Mouse (Mus musculus) heart, embryonic 13.5 days (tissue): ENCODE measurements around the gene Mbd4. TPM values are rescaled to one million over a fixed set of nuclear protein-coding genes. Genes with fewer than 3 reads are reported as not detected.
A peak's percentile ranks its signal among the peaks of the same experiment; 100 is the strongest.

Experiments
- ATAC-seq: fragments of 200-750 bp; cut with Nextera tagmentation; 2 replicates; pipeline ENCODE4 v1.8.0; 2017; ENCODE audit warnings: moderate TSS enrichment; ENCODE audit not compliant: insufficient number of reproducible peaks, low FRiP score, low TSS enrichment; ENCODE audit errors: extremely low read depth
- H3K27ac ChIP-seq: fragments of 300-500 bp; sonication (generic); replicated peaks from 2 replicates; pipeline ENCODE4 v1.5.1; 2015; ENCODE audit warnings: moderate library complexity, mild to moderate bottlenecking, inconsistent platforms
- H3K27me3 ChIP-seq: fragments of 300-500 bp; sonication (generic); replicated peaks from 2 replicates; pipeline ENCODE4 v1.6.1; 2015; ENCODE audit warnings: mild to moderate bottlenecking, inconsistent platforms
- H3K36me3 ChIP-seq: fragments of 300-500 bp; sonication (generic); 2 replicates; pipeline ENCODE4 v1.6.1; 2015; ENCODE audit warnings: mild to moderate bottlenecking, inconsistent platforms
- H3K4me1 ChIP-seq: fragments of 300-500 bp; sonication (generic); 2 replicates; pipeline ENCODE4 v1.6.1; 2015; ENCODE audit warnings: inconsistent platforms
- H3K4me2 ChIP-seq: fragments of 300-500 bp; sonication (generic); 2 replicates; pipeline ENCODE4 v1.6.1; 2015; ENCODE audit warnings: inconsistent platforms, mild to moderate bottlenecking, moderate library complexity
- H3K4me3 ChIP-seq: fragments of 300-500 bp; sonication (generic); 2 replicates; pipeline ENCODE4 v1.5.1; 2015; ENCODE audit warnings: moderate library complexity, mild to moderate bottlenecking, inconsistent platforms
- H3K9ac ChIP-seq: fragments of 300-500 bp; sonication (generic); 2 replicates; pipeline ENCODE4 v1.6.1; 2015; ENCODE audit warnings: inconsistent platforms, mild to moderate bottlenecking, moderate library complexity
- H3K9me3 ChIP-seq: fragments of 300-500 bp; sonication (generic); 2 replicates; pipeline ENCODE4 v1.6.1; 2016; ENCODE audit warnings: inconsistent platforms
- WGBS: fragments of 180-500 bp; shearing (Covaris S2); methylation state at CpG from one replicate; pipeline ENCODE4 v1.1.7; 2015; ENCODE audit warnings: mixed read lengths; 5-methylcytosine and 5-hydroxymethylcytosine counted together
- polyA plus RNA-seq: library from polyadenylated mRNA; unstranded; fragments of >200 nt; fragmentation: Nextera tagmentation; extraction: Ambion mirVana; gene quantifications from 2 replicates; pipeline ENCODE4 v1.2.1, GENCODE M21; 2015

The Mbd4 gene
- polyA plus RNA-seq, 1 experiment from 2014 or later = 8.7 TPM

- peaks cover 44% of the 10 kb centered on the region for H3K36me3 ChIP-seq
- H3K4me2 ChIP-seq = peak overlapping the region; percentile 73
- WGBS = under 1% methylated on average over 22 of the region's 22 CpGs
- H3K9ac ChIP-seq = peak overlapping the region; percentile 98
- peak overlapping the region; percentile 90 for H3K4me3 ChIP-seq
- no peaks in the 10 kb centered on the region for H3K9me3 ChIP-seq
- ATAC-seq = no peak
- H3K27me3 ChIP-seq = no peaks in the 10 kb centered on the region
- H3K4me1 ChIP-seq = peaks cover 30% of the 10 kb centered on the region
- H3K27ac ChIP-seq = peak overlapping the region; percentile 96
Observed at GRCm38 (mm10) chr6:115808196-115808487, 45.0 kb downstream of the Mbd4 start.

GRCm38 (mm10) chr6:115807464-115808195 lies 45.5 kb downstream of the Mbd4 start:
- Histone ChIP-seq H3K4me2 (peak overlapping the region; percentile 73), H3K27ac (peak overlapping the region; percentile 96), H3K4me3 (peak overlapping the region; percentile 90), H3K9ac (peak overlapping the region; percentile 98), H3K4me1 (peaks cover 30% of the 10 kb centered on the region), H3K9me3 (no peaks in the 10 kb centered on the region), H3K36me3 (peaks cover 49% of the 10 kb centered on the region), H3K27me3 (no peaks in the 10 kb centered on the region)
- no peak for ATAC-seq
- WGBS = 2% methylated on average over 15 of the region's 15 CpGs

GRCm38 (mm10) chr6:115804432-115805192 lies 48.6 kb downstream of the Mbd4 start:
- Histone ChIP-seq H3K27me3 (no peaks in the 10 kb centered on the region), H3K36me3 (peaks cover 78% of the 10 kb centered on the region), H3K9me3 (no peaks in the 10 kb centered on the region), H3K4me2 (no peak overlapping the region), H3K27ac (no peak overlapping the region), H3K4me1 (peaks cover 30% of the 10 kb centered on the region), H3K4me3 (no peak overlapping the region), H3K9ac (no peak overlapping the region)
- WGBS = 63% methylated on average over 10 of the region's 10 CpGs
- no peak for ATAC-seq

- 41% methylated on average over 16 of the region's 16 CpGs for WGBS
- ATAC-seq = no peak
- Histone ChIP-seq H3K4me1 (peaks cover 30% of the 10 kb centered on the region), H3K9me3 (no peaks in the 10 kb centered on the region), H3K4me2 (no peak overlapping the region), H3K9ac (no peak overlapping the region), H3K4me3 (no peak overlapping the region), H3K36me3 (peaks cover 87% of the 10 kb centered on the region), H3K27me3 (no peaks in the 10 kb centered on the region), H3K27ac (no peak overlapping the region)
Observed at GRCm38 (mm10) chr6:115803541-115804382, 49.4 kb downstream of the Mbd4 start.

GRCm38 (mm10) chr6:115801811-115802210 lies 51.4 kb downstream of the Mbd4 start:
- no peak overlapping the region for H3K4me2 ChIP-seq
- H3K4me1 ChIP-seq = peaks cover 20% of the 10 kb centered on the region
- H3K27me3 ChIP-seq = no peaks in the 10 kb centered on the region
- no peak overlapping the region for H3K4me3 ChIP-seq
- no peak overlapping the region for H3K27ac ChIP-seq
- H3K9me3 ChIP-seq = no peaks in the 10 kb centered on the region
- peaks cover 99% of the 10 kb centered on the region for H3K36me3 ChIP-seq
- 96% methylated on average over 3 of the region's 3 CpGs for WGBS
- no peak for ATAC-seq
- no peak overlapping the region for H3K9ac ChIP-seq

GRCm38 (mm10) chr6:115792691-115793215 lies 60.4 kb downstream of the Mbd4 start:
- no peaks in the 10 kb centered on the region for H3K27me3 ChIP-seq
- H3K9me3 ChIP-seq = no peaks in the 10 kb centered on the region
- ATAC-seq = no peak
- 0 out of 2 replicates have a peak overlapping the region, but pooled peaks have one; percentile 28 for H3K9ac ChIP-seq
- no peak overlapping the region for H3K4me2 ChIP-seq
- no peak overlapping the region for H3K27ac ChIP-seq
- H3K36me3 ChIP-seq = peaks cover 100% of the 10 kb centered on the region
- no peak overlapping the region for H3K4me3 ChIP-seq
- peaks cover 18% of the 10 kb centered on the region for H3K4me1 ChIP-seq
- 86% methylated on average over 21 of the region's 21 CpGs for WGBS

GRCm38 (mm10) chr6:115791842-115792686 lies 61.1 kb downstream of the Mbd4 start:
- Histone ChIP-seq H3K4me3 (no peak overlapping the region), H3K4me2 (no peak overlapping the region), H3K36me3 (peaks cover 100% of the 10 kb centered on the region), H3K27me3 (no peaks in the 10 kb centered on the region), H3K4me1 (peaks cover 18% of the 10 kb centered on the region), H3K9me3 (no peaks in the 10 kb centered on the region), H3K27ac (no peak overlapping the region), H3K9ac (no peak overlapping the region)
- ATAC-seq = 0 out of 2 replicates have a peak, but pooled peaks have one; percentile 19
- 64% methylated on average over 34 of the region's 34 CpGs for WGBS

- no peak overlapping the region for H3K27ac ChIP-seq
- H3K4me3 ChIP-seq = no peak overlapping the region
- H3K27me3 ChIP-seq = no peaks in the 10 kb centered on the region
- H3K36me3 ChIP-seq = peaks cover 100% of the 10 kb centered on the region
- H3K4me2 ChIP-seq = no peak overlapping the region
- peaks cover 18% of the 10 kb centered on the region for H3K4me1 ChIP-seq
- no peaks in the 10 kb centered on the region for H3K9me3 ChIP-seq
- 76% methylated on average over 10 of the region's 10 CpGs for WGBS
- no peak overlapping the region; the same call in 1 of the 2 replicates for H3K9ac ChIP-seq
- no peak for ATAC-seq
Observed at GRCm38 (mm10) chr6:115791016-115791415, 62.2 kb downstream of the Mbd4 start.
